Comparison of ENCODE assay signal across 9 mouse cellular contexts in genomic region chrX:52193311-52193968, GRCm38 (mm10). TPM values are rescaled to one million over a fixed set of nuclear protein-coding genes. Genes with fewer than 3 reads are reported as not detected.
DNase-seq lines count a peak whose midpoint lies in the region; ATAC-seq and TF ChIP-seq lines count a peak whose summit lies in the region.
"Had no signal": no experiment of that assay in that cellular context is flagged by ENCODE, and none has a peak within 500 bp of the region (broad histone marks: within the 10 kb centered on the region; RNA-seq: fewer than 3 reads in every experiment).

No protein-coding gene starts in this region.

- no peak overlapping the region for H3K9ac ChIP-seq in kidney, embryonic 15.5 days
- H3K9ac ChIP-seq in lung, postnatal 0 days (replicated peaks; ENCODE audit: low read depth): no peak overlapping the region
- H3K9ac ChIP-seq: liver, embryonic 14.5 days had no signal

- H3K9me3 ChIP-seq in kidney, embryonic 15.5 days (replicated peaks): no peaks in the 10 kb centered on the region
- no peaks in the 10 kb centered on the region for H3K9me3 ChIP-seq in lung, postnatal 0 days (ENCODE audit: low read length)

- H3K4me3 ChIP-seq in kidney, embryonic 15.5 days (replicated peaks): no peak overlapping the region
- H3K4me3 ChIP-seq in lung, postnatal 0 days (ENCODE audit: low read depth, low read length): no peak overlapping the region
- no peak overlapping the region for H3K4me3 ChIP-seq in cerebellum, adult 2 months (replicated peaks; ENCODE audit: insufficient read depth, low read depth, low read length)

- H3K4me1 ChIP-seq in kidney, embryonic 15.5 days: no peaks in the 10 kb centered on the region
- no peaks in the 10 kb centered on the region for H3K4me1 ChIP-seq in lung, postnatal 0 days (ENCODE audit: insufficient read depth, low read depth, low read length)
- H3K4me1 ChIP-seq in cerebellum, adult 2 months (ENCODE audit: control insufficient read depth, insufficient read depth, low read length): no peaks in the 10 kb centered on the region

- TF ChIP-seq CTCF in lung, postnatal 0 days (IDR thresholded peaks at IDR 0.05): no peak
- TF ChIP-seq CTCF in cerebellum, adult 2 months (IDR thresholded peaks at IDR 0.05; ENCODE audit: borderline replicate concordance, insufficient read depth, low read depth, low read length): no peak

- no peak overlapping the region for H3K27ac ChIP-seq in kidney, embryonic 15.5 days
- no peak overlapping the region for H3K27ac ChIP-seq in lung, postnatal 0 days (ENCODE audit: low read length)
- H3K27ac ChIP-seq in cerebellum, adult 2 months (ENCODE audit: insufficient read depth, low read length): no peak overlapping the region
- H3K27ac ChIP-seq: liver, embryonic 14.5 days had no signal

- no peak for TF ChIP-seq EP300 in lung, postnatal 0 days (IDR thresholded peaks at IDR 0.05)

- peak overlapping the region; percentile 36 for H3K4me2 ChIP-seq in kidney, embryonic 15.5 days
- no peak overlapping the region; the same call in 1 of the 2 replicates for H3K4me2 ChIP-seq in lung, postnatal 0 days (replicated peaks; ENCODE audit: low read depth, low read length)

- DNase-seq in kidney, adult 11 months: no peak
- DNase-seq in embryo, embryonic 10.5 days (ENCODE audit: low spot score): peak; percentile 72
- DNase-seq in forelimb bud, embryonic 11.5 days (ENCODE audit: low read depth, low spot score): peak; percentile 61
- peak; percentile 61 for DNase-seq in lung, postnatal 0 days (ENCODE audit: low spot score)
- no peak for DNase-seq in MN1 (ENCODE audit: low spot score)
- no peak for DNase-seq in cerebellum, adult 2 months
- DNase-seq: right cerebral cortex, adult 18-20 months had no signal

- TF ChIP-seq POLR2A in cerebellum, adult 2 months (IDR thresholded peaks at IDR 0.05; ENCODE audit: borderline replicate concordance, insufficient read depth, low read length): no peak

- 30% methylated on average over 4 of the region's 4 CpGs for WGBS in kidney, embryonic 15.5 days
- 23% methylated on average over 4 of the region's 4 CpGs for WGBS in lung, postnatal 0 days
- 21% methylated on average over 4 of the region's 4 CpGs for WGBS in cerebellum, adult 2 months

- H3K36me3 ChIP-seq in kidney, embryonic 15.5 days: no peaks in the 10 kb centered on the region
- H3K36me3 ChIP-seq in lung, postnatal 0 days (ENCODE audit: insufficient read depth, low read length): no peaks in the 10 kb centered on the region

- ATAC-seq in kidney, embryonic 15.5 days (replicated peaks; ENCODE audit: low FRiP score): 0 out of 2 replicates have a peak, but pooled peaks have one; percentile 22
- 0 out of 2 replicates have a peak, but pooled peaks have one; percentile 30 for ATAC-seq in lung, postnatal 0 days

- H3K27me3 ChIP-seq in kidney, embryonic 15.5 days: peaks cover 22% of the 10 kb centered on the region
- H3K27me3 ChIP-seq in lung, postnatal 0 days (replicated peaks; ENCODE audit: insufficient read depth, low read length): no peaks in the 10 kb centered on the region
- no peaks in the 10 kb centered on the region for H3K27me3 ChIP-seq in cerebellum, adult 2 months (ENCODE audit: control insufficient read depth, insufficient read depth, low read length)

RNA-seq across cellular contexts. Expression of gene Gpc4, which starts 28.4 kb away (rescaled TPM):
- 71.2 and 77.5 TPM in 2 replicates for polyA plus RNA-seq in kidney, embryonic 15.5 days (2015; fragmentation: Nextera tagmentation; extraction: Ambion mirVana)
- polyA plus RNA-seq in lung, postnatal 0 days (2015; fragmentation: Nextera tagmentation; extraction: Ambion mirVana): 28.3 and 32.7 TPM in 2 replicates
- 3.8 and 3.9 TPM in 2 replicates for polyA plus RNA-seq in cerebellum, adult 2 months (2012; rRNA removed)

Comparison
In these comparisons a context has a peak if more than half of its experiments do, and no peak if none do; other contexts are left out.
1. DNase-seq: peak in embryo, embryonic 10.5 days (single experiment), forelimb bud, embryonic 11.5 days (single experiment) and lung, postnatal 0 days (single experiment); none in kidney, adult 11 months (single experiment), MN1 (single experiment) and cerebellum, adult 2 months (0 of 2).